Mouse (Mus musculus): Measurements from ENCODE around the gene Angptl1.

Angptl1 gene

DNA sequence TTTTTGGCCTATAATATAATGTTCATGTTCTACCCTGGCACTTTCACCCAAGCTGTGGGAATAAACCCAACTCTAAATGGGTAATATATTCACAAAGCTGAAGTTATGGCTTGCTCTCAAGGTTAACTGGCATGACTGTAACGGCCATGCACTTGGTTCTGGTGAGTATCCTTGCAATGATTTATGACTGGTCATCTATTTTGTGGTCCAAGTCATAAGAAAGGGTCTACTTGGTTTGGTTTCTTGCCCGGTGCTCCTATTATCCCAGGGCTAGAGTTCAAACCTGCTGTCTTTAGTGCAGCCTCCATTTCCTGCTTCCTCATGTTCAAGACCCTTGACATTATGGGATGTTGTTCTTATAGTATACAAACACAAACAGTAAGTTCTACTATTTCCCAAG is 46.4 kb downstream of the Angptl1 start:
- no peak for DNase-seq

DNA sequence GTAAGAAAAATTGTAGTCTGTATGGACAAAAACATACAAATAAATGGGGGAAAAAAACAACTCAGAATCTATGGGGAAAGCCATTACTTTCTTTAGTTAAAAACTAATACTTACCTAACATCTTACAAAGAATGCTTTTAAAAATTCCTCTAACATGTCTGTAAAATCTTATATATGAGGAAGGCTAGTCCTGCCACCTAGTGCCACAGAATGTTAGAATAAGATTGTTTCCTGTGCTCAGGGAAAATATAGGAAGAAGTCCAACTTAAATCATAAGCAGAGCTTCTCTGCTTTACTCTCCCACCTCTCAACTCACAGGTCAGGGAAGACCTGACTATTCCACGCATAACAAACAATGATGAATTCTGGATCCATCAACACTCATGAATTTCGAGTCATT is 47.5 kb downstream of the Angptl1 start:
- no peak for DNase-seq

DNA sequence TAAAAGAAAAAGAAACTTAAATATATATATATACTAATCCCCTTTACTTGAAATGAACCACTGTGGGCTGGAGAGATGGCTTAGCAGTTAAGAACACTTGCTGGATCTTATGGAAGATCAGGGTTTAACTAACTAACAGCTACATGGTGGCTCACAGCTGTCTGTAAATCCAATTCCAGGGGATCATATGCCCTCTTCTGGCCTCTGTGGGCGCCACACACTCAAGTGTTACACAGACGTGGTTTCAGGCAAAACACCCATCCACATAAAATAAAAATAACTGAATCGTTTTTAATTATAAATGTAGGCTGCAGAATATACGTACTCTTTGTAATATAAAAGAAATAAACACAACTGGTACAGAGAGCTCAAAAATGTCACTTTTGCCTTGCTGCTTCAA is 50.5 kb downstream of the Angptl1 start:
- DNase-seq = no peak

DNA sequence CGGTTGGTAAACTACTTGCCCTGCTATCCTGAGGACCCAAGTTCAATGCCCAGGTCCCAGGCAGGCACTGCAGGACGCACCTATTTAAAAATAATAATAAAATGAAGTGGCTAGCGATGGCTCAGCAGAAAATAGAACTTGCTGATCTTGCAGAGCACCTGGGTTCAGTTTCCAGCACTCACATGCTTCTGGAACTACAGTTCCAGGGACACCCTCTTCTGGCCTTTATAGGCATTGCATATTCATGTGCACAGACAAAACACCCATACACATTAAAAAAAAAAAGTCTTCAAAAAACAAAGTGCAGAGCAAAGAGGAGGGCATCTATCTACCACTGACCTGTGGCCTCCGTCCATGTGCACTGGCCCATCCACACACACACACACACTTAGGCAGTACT is 53.2 kb downstream of the Angptl1 start:
- no peak for DNase-seq

DNA sequence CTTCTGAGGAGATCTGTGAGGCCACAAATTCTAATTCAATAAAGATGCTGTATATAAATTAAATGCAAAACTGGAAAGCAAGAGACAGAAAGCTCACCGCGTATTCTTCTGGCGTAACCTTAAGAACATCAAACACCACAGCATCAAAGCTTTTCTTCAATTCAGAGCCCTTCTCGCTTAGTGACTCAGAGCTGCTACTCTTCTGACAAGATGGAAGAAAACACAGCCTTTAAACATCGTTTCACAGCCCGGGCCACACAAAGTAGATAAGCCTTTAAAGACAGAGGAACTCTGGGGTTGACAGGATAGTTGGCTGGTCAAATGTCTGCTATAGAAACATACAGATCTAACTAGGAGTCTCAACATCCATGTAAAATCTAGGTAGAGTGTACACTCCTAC is 63.3 kb downstream of the Angptl1 start:
- DNase-seq = no peak

DNA sequence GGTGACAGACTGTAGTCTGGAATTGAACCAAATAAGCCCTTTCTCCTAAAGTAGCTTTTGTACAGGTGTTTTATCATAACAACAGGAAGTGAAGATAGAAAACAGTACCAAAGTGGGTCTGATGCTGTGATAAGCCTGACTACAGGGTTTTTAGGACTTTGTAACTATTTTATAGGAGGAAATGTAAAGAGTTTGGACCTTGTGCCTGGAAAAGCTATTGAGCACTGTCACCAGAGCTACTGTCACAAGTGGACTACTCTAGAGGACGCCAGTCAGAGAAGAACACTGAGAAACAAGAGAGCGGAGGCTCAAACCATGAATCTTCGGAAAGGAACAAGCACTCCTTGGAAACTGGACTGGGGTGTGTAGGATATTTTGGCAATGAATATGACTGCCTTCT is 65.5 kb downstream of the Angptl1 start:
- DNase-seq = no peak

DNA sequence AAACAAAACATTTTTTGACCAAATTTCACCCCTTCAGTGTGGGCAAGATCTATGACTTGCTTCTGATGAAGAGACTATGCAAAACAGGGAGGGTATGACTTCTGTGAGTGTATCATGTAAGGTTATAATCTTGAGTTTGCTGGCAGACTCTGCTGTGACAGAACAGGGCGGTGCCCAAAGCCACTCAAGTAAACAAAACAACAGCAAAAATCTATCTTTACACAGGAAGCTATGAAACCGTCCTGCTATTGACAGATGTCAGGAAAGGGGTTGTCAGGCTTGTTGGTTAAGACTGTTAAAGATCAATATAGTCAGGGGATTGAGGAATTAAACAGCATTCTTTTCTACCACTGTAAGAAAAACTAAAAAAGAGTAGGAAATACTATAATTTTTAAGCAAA is 67.3 kb downstream of the Angptl1 start:
- no peak for DNase-seq

DNA sequence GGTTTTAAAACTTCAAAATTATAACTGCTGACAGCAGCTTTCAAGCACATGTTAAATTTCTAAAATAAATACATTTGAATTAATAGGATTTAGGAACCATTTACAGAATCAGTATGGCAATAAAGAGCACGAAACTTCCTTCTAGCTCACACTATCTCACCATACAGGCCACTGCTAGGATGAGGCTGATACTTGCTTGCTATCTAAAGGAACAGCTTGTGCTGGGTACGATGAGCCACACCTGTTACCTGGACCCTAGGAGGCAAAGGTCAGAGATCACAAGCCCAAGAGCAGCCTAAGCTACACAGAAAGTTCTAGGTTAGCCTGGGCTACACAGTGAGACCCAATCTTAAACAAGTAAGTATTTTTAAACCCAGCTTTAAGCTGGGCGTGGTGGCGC is 70.9 kb downstream of the Angptl1 start:
- no peak for DNase-seq

DNA sequence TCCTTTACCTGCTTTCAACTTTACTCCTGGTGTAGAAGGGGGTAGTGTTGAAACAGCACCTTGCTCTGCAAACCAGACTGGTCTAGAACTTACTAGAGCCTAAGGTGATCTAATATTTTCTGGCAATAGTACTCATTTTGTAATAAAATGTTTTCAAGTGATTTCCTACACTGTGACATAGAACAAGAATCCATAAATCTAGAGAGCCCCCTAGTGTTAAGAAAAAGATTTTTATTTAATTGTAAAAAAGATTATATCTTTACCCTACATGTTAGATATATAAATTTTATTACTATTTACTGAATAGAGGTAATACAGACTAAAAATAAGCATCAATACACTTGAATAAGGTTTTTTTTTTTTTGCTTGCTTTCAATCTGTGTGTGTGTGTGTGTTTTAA is 71.5 kb downstream of the Angptl1 start:
- peak; percentile 13 for DNase-seq

Measured in cerebellum, adult 9-10 months (tissue).